Mouse (Mus musculus) olfactory bulb, adult 2 months (tissue): ENCODE measurements around the gene Skap1. TPM values are rescaled to one million over a fixed set of nuclear protein-coding genes. Genes with fewer than 3 reads are reported as not detected.

Source experiments
- H3K27ac ChIP-seq: fragments of 200-500 bp; 2 replicates; pipeline ENCODE4 v1.5.1; 2012; ENCODE audit warnings: low read depth, low read length; ENCODE audit not compliant: insufficient read depth
- H3K4me1 ChIP-seq: fragments of 200-500 bp; 2 replicates; pipeline ENCODE4 v1.6.1; 2012; ENCODE audit warnings: low read length; ENCODE audit not compliant: control insufficient read depth, insufficient read depth
- H3K4me3 ChIP-seq: fragments of 200-500 bp; 2 replicates; pipeline ENCODE4 v1.5.1; 2012; ENCODE audit warnings: mild to moderate bottlenecking, low read depth, low read length, moderate library complexity; ENCODE audit not compliant: insufficient read depth
- CTCF ChIP-seq: fragments of 200-500 bp; IDR thresholded peaks from 2 replicates; pipeline ENCODE4 v1.5.1; 2012; ENCODE audit warnings: low read depth, mild to moderate bottlenecking, low read length, moderate library complexity; ENCODE audit not compliant: insufficient read depth
- POLR2A ChIP-seq: fragments of 200-500 bp; IDR thresholded peaks from 2 replicates; pipeline ENCODE4 v1.6.1; 2012; ENCODE audit warnings: mild to moderate bottlenecking, low read depth, low read length, moderate library complexity; ENCODE audit not compliant: insufficient read depth
- WGBS: fragments of 180-500 bp; shearing (Covaris S2); methylation state at CpG from one replicate; pipeline ENCODE4 v1.1.7; 2018; 5-methylcytosine and 5-hydroxymethylcytosine counted together
- polyA plus RNA-seq: library from polyadenylated mRNA; stranded (reverse); fragments of >200 nt; gene quantifications from 2 replicates; pipeline ENCODE4 v1.2.4, GENCODE M21; 2012; ENCODE audit warnings: low replicate concordance; ENCODE audit not compliant: missing spikeins, insufficient read depth, insufficient read length

Skap1 gene
- not detected in 2 replicates for polyA plus RNA-seq

GRCm38 (mm10) chr11:96463986-96464715 lies at the start of gene Skap1:
Skap1 (plus strand) TSS chr11:96464593.
- TF ChIP-seq POLR2A (no peak), CTCF (no peak)
- no peak within 1 kb of the TSS for H3K27ac ChIP-seq
- H3K4me3 ChIP-seq, result peak within 1 kb of the TSS; percentile 7; the same call in 1 of the 2 replicates
- peaks cover 15% of the 10 kb centered on the region for H3K4me1 ChIP-seq
- WGBS, result 14% methylated on average over 42 of the region's 42 CpGs

- H3K4me1 ChIP-seq, result no peaks in the 10 kb centered on the region
- no peak overlapping the region for H3K27ac ChIP-seq
- TF ChIP-seq POLR2A, result no peak
- H3K4me3 ChIP-seq, result no peak overlapping the region
- WGBS, result 70% methylated on average over 5 of the region's 5 CpGs
These were observed 43.3 kb upstream of the Skap1 start for GRCm38 (mm10) chr11:96421074-96421473.

- 71% methylated on average over 11 of the region's 11 CpGs for WGBS
- Histone ChIP-seq H3K4me1 (no peaks in the 10 kb centered on the region), H3K4me3 (no peak overlapping the region), H3K27ac (no peak overlapping the region)
- TF ChIP-seq POLR2A (no peak), CTCF (no peak)
These were observed 42.7 kb upstream of the Skap1 start for GRCm38 (mm10) chr11:96421517-96422265.

DNA sequence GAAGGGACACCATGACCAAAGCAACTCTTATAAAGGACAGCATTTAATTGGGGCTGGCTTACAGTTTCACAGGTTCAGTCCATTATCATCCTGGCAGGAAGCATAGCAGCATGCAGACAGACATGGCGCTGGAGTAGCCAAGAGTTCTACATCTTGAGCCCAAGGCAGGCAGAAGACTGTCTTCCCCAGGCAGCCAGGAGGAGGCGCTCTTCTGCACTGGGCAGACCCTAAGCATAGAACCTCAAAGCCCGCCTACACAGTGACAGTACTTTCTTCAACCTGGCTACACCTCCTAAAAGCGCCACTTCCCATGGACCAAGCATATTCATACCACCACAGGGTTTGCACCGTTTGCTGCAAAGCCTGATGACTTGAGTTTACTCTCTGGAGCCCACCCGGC lies 39.2 kb upstream of the Skap1 start:
- no peak for TF ChIP-seq POLR2A
- no peak for TF ChIP-seq CTCF
- WGBS, result 95% methylated on average over 6 of the region's 6 CpGs
- no peaks in the 10 kb centered on the region for H3K4me1 ChIP-seq
- H3K4me3 ChIP-seq, result no peak overlapping the region
- no peak overlapping the region for H3K27ac ChIP-seq

DNA sequence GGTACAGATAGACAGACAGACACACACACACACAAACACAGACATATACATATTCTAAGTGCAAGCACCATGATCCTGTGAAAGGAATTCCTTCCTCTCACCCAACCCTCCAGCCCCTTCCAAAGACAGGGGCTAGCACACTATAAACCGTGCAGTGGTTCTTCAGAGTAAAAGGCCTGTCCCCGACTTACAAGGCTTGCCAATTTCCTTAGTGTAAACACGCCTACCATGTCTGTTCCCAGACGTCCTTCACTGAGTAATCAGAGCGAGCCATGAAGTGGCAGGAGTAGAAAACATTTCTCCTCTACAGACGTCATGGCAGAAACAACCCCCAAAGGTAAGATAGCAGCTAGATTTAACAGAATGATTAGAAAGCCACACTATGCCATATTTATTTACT lies 38.2 kb upstream of the Skap1 start:
- H3K4me1 ChIP-seq, result no peaks in the 10 kb centered on the region
- H3K4me3 ChIP-seq, result no peak overlapping the region
- TF ChIP-seq CTCF (no peak), POLR2A (no peak)
- no peak overlapping the region for H3K27ac ChIP-seq
- 80% methylated on average over 6 of the region's 6 CpGs for WGBS

DNA sequence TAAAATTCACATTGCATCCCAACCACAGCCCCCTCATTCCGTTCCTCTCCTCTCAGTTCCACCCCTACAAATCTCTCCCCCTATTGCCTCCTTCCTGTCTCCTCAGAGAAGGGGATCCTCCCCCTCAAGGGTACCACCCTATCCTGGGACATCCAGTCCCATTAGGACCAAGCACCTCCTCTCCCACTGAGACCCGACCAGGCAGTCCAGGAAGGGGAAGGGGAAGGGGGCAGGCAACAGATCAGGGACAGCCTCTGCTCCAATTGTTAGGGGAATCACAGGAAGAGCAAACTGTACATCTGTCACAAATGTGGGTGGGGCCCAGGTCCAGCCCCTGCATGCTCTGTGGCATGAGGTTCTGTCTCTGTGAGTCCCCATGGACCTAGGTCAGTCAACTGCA lies 37.6 kb upstream of the Skap1 start:
- Histone ChIP-seq H3K4me1 (no peaks in the 10 kb centered on the region), H3K4me3 (no peak overlapping the region), H3K27ac (no peak overlapping the region)
- 66% methylated on average over 2 of the region's 2 CpGs for WGBS
- no peak for TF ChIP-seq CTCF
- TF ChIP-seq POLR2A, result no peak

GRCm38 (mm10) chr11:96429062-96429461 lies 35.3 kb upstream of the Skap1 start:
- no peak overlapping the region for H3K27ac ChIP-seq
- no peaks in the 10 kb centered on the region for H3K4me1 ChIP-seq
- WGBS, result 94% methylated on average over 2 of the region's 2 CpGs
- H3K4me3 ChIP-seq, result no peak overlapping the region
- TF ChIP-seq POLR2A, result no peak
- no peak for TF ChIP-seq CTCF

- no peak for TF ChIP-seq POLR2A
- no peak for TF ChIP-seq CTCF
- Histone ChIP-seq H3K27ac (no peak overlapping the region), H3K4me1 (no peaks in the 10 kb centered on the region), H3K4me3 (no peak overlapping the region)
- 85% methylated on average over 5 of the region's 5 CpGs for WGBS
These were observed 34.5 kb upstream of the Skap1 start for GRCm38 (mm10) chr11:96429891-96430290.

- TF ChIP-seq CTCF, result no peak
- no peak for TF ChIP-seq POLR2A
- H3K4me3 ChIP-seq, result no peak overlapping the region
- no peak overlapping the region for H3K27ac ChIP-seq
- no peaks in the 10 kb centered on the region for H3K4me1 ChIP-seq
- 85% methylated on average over 9 of the region's 9 CpGs for WGBS
These were observed 32.5 kb upstream of the Skap1 start for GRCm38 (mm10) chr11:96431871-96432270.

GRCm38 (mm10) chr11:96434888-96435287 lies 29.5 kb upstream of the Skap1 start:
- no peak for TF ChIP-seq CTCF
- no peak overlapping the region for H3K4me3 ChIP-seq
- WGBS, result 81% methylated on average over 6 of the region's 6 CpGs
- no peaks in the 10 kb centered on the region for H3K4me1 ChIP-seq
- no peak overlapping the region for H3K27ac ChIP-seq
